Mouse (Mus musculus) limb, embryonic 12.5 days (tissue): ENCODE measurements around the gene Ngef. TPM values are rescaled to one million over a fixed set of nuclear protein-coding genes. Genes with fewer than 3 reads are reported as not detected.

Experiments
- ATAC-seq: fragments of 200-750 bp; cut with Nextera tagmentation; 2 replicates; pipeline ENCODE4 v1.8.0; 2017; ENCODE audit warnings: low read depth, moderate TSS enrichment; ENCODE audit not compliant: insufficient number of reproducible peaks, insufficient read depth, low FRiP score, low TSS enrichment
- H3K27ac ChIP-seq: fragments of 300-500 bp; sonication (generic); 2 replicates; pipeline ENCODE4 v1.5.1; 2016; ENCODE audit warnings: mild to moderate bottlenecking, moderate library complexity
- H3K27me3 ChIP-seq: fragments of 300-500 bp; sonication (generic); 2 replicates; pipeline ENCODE4 v1.6.1; 2016; ENCODE audit warnings: mild to moderate bottlenecking, moderate library complexity
- H3K36me3 ChIP-seq: fragments of 300-500 bp; sonication (generic); 2 replicates; pipeline ENCODE4 v1.6.1; 2016; ENCODE audit warnings: mild to moderate bottlenecking, moderate library complexity
- H3K4me1 ChIP-seq: fragments of 300-500 bp; sonication (generic); replicated peaks from 2 replicates; pipeline ENCODE4 v1.6.1; 2016
- H3K4me2 ChIP-seq: fragments of 300-500 bp; sonication (generic); 2 replicates; pipeline ENCODE4 v1.6.1; 2016; ENCODE audit warnings: mild to moderate bottlenecking, moderate library complexity
- H3K4me3 ChIP-seq: fragments of 300-500 bp; sonication (generic); replicated peaks from 2 replicates; pipeline ENCODE4 v1.5.1; 2016; ENCODE audit warnings: mild to moderate bottlenecking
- H3K9ac ChIP-seq: fragments of 300-500 bp; sonication (generic); replicated peaks from 2 replicates; pipeline ENCODE4 v1.6.1; 2016; ENCODE audit warnings: mild to moderate bottlenecking, moderate library complexity
- H3K9me3 ChIP-seq: fragments of 300-500 bp; sonication (generic); 2 replicates; pipeline ENCODE4 v1.6.1; 2016; ENCODE audit warnings: mild to moderate bottlenecking, moderate library complexity
- whole genome bisulfite sequencing: fragments of 180-500 bp; shearing (Covaris S2); methylation state at CpG from one replicate; pipeline ENCODE4 v1.1.7; 2016; 5-methylcytosine and 5-hydroxymethylcytosine counted together
- polyA plus RNA-seq: library from polyadenylated mRNA; unstranded; fragments of >200 nt; fragmentation: Nextera tagmentation; extraction: Ambion mirVana; gene quantifications from 2 replicates; pipeline ENCODE4 v1.2.1, GENCODE M21; 2016

The Ngef gene
- polyA plus RNA-seq, 1 experiment from 2014 or later = 0.21 TPM

DNA sequence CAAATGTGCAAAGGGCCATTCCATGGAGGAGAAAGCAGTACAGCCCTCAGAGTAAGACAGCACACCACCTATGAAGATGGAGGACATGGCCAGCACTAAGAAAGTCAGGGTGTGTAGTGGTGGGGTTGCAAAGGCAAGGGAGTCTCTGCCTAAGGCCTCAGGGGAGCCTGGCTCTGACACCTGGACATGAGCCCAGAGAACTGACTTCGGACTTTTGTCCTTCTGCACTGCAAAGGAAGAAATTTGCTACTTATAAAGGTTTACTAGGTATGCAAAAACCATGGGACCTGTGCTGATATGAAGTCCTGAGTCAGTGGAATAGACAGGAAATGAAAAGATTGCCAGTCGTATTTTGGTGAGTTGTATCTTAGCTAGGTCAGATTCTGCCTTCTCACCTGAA is 28.1 kb upstream of the Ngef start:
- H3K4me1 ChIP-seq = no peaks in the 10 kb centered on the region
- no peak overlapping the region for H3K4me2 ChIP-seq
- H3K27ac ChIP-seq = no peak overlapping the region
- 76% methylated on average over 2 of the region's 2 CpGs for WGBS
- H3K4me3 ChIP-seq = no peak overlapping the region
- ATAC-seq = no peak
- H3K9me3 ChIP-seq = no peaks in the 10 kb centered on the region
- H3K36me3 ChIP-seq = no peaks in the 10 kb centered on the region
- H3K27me3 ChIP-seq = no peaks in the 10 kb centered on the region
- H3K9ac ChIP-seq = no peak overlapping the region

DNA sequence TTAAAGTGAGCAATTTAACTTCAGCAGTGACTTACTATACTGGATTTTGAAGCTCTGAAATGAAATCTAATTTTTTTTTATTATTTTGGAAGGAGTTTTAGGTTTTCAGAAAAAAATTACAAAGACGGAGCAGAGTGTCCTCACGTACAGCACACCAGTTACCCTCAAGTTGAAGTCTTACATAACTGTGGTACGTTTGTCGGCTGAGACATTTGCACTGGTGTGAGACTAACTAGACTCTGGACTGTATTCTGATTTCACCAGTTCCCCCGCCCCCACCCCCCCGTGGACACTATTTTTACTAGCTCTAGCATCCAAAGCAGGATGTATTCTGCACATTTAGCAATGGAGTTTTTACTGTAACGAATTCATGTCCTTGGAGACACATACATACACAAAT is 26.9 kb upstream of the Ngef start:
- Histone ChIP-seq H3K27ac (no peak overlapping the region), H3K4me1 (no peaks in the 10 kb centered on the region), H3K4me3 (no peak overlapping the region), H3K36me3 (no peaks in the 10 kb centered on the region), H3K9me3 (no peaks in the 10 kb centered on the region), H3K9ac (no peak overlapping the region), H3K4me2 (no peak overlapping the region), H3K27me3 (no peaks in the 10 kb centered on the region)
- no peak for ATAC-seq
- WGBS = 79% methylated on average over 7 of the region's 7 CpGs

DNA sequence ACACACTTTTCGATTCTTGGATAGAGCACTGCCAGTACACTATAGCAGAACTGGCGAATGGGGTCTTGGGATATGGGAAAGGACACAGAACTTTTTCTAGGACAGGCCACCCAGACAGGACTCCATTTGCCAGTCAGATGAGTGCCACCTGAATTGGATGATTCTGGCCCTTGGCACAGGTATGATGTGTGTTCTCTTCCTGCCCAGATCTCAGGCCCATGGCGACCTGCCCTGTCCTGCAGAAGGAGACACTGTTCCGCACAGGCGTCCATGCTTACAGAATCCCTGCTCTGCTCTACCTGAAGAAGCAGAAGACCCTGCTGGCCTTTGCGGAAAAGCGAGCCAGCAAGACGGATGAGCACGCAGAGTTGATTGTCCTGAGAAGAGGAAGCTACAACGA is 21.0 kb upstream of the Ngef start:
- no peak for ATAC-seq
- no peaks in the 10 kb centered on the region for H3K27me3 ChIP-seq
- 92% methylated on average over 10 of the region's 10 CpGs for WGBS
- no peak overlapping the region for H3K9ac ChIP-seq
- H3K36me3 ChIP-seq = no peaks in the 10 kb centered on the region
- no peak overlapping the region for H3K4me3 ChIP-seq
- H3K4me2 ChIP-seq = no peak overlapping the region
- H3K9me3 ChIP-seq = no peaks in the 10 kb centered on the region
- H3K4me1 ChIP-seq = no peaks in the 10 kb centered on the region
- no peak overlapping the region for H3K27ac ChIP-seq

DNA sequence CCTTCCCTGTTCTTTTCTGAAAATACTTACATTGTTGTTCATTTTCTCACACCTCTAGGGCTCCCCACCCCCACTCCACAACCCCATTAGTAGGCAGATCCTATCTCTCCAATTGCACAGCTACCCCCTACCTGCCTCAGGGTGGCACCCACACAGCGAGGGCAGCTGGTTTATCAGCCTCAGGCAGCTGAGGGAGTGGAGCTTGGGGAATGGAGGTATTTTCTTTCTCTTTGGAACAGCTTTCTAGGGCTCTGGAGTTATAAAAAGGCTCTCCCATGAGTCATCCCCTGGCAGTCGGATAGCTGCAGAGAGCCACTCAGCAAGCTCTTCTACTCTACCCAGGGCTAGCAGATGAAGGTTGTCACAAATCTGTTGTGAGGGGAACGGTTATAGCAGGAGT is 20.6 kb upstream of the Ngef start:
- no peak overlapping the region for H3K4me3 ChIP-seq
- no peak overlapping the region for H3K9ac ChIP-seq
- H3K27me3 ChIP-seq = no peaks in the 10 kb centered on the region
- no peak for ATAC-seq
- no peaks in the 10 kb centered on the region for H3K4me1 ChIP-seq
- H3K27ac ChIP-seq = no peak overlapping the region
- H3K4me2 ChIP-seq = no peak overlapping the region
- H3K36me3 ChIP-seq = no peaks in the 10 kb centered on the region
- WGBS = 79% methylated on average over 3 of the region's 3 CpGs
- no peaks in the 10 kb centered on the region for H3K9me3 ChIP-seq

DNA sequence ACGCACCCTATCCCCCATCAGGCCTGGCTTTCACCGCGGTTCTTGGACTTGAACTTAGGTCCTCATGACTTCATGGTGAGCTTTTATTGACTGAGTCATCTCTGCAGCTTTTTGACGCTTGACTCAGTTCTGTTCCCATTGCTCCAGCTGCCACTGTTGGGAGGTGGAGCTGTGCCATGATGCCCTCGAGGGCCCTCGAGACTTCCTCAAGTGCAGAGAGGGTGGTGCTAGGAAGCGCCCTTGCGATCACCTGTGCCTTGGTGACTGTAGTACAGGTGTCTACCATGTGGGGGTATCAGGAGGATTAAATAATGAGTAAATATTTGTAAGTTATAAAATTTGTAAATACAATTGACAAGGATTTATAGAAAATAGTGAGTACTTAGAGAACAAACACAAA is 16.3 kb upstream of the Ngef start:
- no peak overlapping the region for H3K4me2 ChIP-seq
- no peaks in the 10 kb centered on the region for H3K9me3 ChIP-seq
- no peak for ATAC-seq
- no peak overlapping the region for H3K4me3 ChIP-seq
- H3K27me3 ChIP-seq = no peaks in the 10 kb centered on the region
- H3K4me1 ChIP-seq = no peaks in the 10 kb centered on the region
- H3K36me3 ChIP-seq = no peaks in the 10 kb centered on the region
- 89% methylated on average over 8 of the region's 8 CpGs for WGBS
- H3K27ac ChIP-seq = no peak overlapping the region
- no peak overlapping the region for H3K9ac ChIP-seq

DNA sequence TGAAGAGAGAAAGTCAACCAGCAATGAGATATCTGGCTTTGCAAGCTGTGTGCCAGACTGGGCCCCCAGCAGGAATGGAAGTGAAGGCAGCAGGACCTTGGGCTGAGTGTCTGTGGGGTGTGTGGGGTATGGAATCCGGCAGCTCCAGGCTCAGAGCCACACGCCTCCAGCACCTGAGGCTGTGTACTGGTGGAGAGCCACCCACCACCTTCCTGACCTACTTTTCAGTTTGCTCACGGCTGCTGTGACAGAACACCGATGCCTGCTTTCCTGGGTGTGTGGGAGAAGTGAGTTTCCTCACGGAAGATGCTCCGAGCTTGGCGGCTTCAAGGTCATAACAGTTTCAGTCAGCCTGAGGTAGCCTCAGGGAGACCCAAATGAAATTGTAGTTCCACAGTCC is 15.5 kb upstream of the Ngef start:
- Histone ChIP-seq H3K4me1 (no peaks in the 10 kb centered on the region), H3K4me3 (no peak overlapping the region), H3K27me3 (no peaks in the 10 kb centered on the region), H3K36me3 (no peaks in the 10 kb centered on the region), H3K4me2 (no peak overlapping the region), H3K9ac (no peak overlapping the region), H3K9me3 (no peaks in the 10 kb centered on the region), H3K27ac (no peak overlapping the region)
- WGBS = 88% methylated on average over 7 of the region's 7 CpGs
- no peak for ATAC-seq

DNA sequence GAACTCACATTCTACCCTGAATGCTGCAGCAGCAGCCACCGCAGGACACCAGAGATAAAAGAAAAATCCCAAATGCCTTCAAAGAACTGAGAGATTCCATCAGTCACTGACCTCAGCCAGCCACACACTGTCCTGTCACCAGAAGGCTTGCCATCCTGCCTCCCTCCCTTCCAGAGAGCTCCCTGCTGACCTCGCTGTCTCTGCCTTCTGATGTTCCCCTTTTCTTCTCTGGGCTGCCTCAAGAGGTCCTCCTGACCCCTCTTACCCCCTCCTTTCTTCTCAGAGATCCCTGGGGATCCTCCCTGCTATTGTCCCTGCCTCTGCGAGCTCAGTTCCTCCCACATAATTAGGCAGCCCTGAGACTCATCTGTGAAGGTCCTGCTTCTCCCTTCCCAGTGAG is 7.2 kb upstream of the Ngef start:
- Histone ChIP-seq H3K9ac (no peak overlapping the region), H3K4me3 (no peak overlapping the region), H3K9me3 (no peaks in the 10 kb centered on the region), H3K4me2 (no peak overlapping the region), H3K4me1 (no peaks in the 10 kb centered on the region), H3K27me3 (no peaks in the 10 kb centered on the region; the same call in 1 of the 2 replicates), H3K27ac (no peak overlapping the region), H3K36me3 (no peaks in the 10 kb centered on the region)
- ATAC-seq = no peak
- 6% methylated on average over 3 of the region's 3 CpGs for WGBS

DNA sequence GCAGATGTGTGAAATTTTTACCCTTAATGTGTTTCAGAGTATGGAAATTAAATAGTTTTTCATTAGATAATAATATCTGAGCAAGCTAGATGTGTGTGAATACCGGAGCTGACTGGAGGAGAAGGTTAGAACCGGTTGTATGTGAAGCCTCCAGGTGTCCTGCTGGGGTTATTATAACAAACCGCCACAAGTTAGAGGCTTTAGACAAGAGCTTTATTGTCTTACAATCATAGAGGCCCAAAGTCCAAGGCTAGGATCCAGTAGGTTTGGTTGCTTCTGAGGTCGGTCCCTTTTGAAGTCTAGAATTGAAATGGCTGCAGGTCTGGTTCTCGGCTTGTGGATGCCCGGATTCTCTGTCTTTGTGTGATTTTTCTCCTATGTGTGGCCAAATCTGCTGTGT is 5.3 kb upstream of the Ngef start:
- H3K27ac ChIP-seq = no peak overlapping the region
- no peak for ATAC-seq
- no peaks in the 10 kb centered on the region; the same call in 1 of the 2 replicates for H3K27me3 ChIP-seq
- H3K4me3 ChIP-seq = no peak overlapping the region
- H3K9ac ChIP-seq = no peak overlapping the region
- no peaks in the 10 kb centered on the region for H3K9me3 ChIP-seq
- 87% methylated on average over 6 of the region's 6 CpGs for WGBS
- H3K36me3 ChIP-seq = no peaks in the 10 kb centered on the region
- peaks cover 3% of the 10 kb centered on the region; the same call in 1 of the 2 replicates for H3K4me1 ChIP-seq
- H3K4me2 ChIP-seq = no peak overlapping the region

DNA sequence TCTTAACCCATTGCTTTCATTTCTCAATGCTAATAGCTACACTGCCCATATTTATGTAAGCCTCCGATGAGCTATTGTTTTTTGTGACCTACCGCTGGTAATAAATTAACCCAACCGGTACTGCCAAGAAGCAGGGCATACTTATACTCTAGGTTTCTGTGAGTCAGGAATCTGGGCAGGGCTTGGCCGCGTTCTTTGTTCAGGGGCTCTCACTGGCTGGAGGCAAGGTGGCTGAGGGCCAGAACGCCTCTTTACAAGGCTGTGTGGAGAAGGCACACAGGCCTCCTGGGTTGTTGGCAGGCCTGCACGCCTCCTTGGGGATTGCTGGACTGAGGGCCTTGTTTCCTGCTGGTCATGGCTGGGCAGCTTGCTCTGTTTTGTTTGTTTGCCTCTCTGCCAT is 1.1 kb upstream of the Ngef start:
- ATAC-seq = no peak
- H3K27me3 ChIP-seq = no peaks in the 10 kb centered on the region
- H3K27ac ChIP-seq = no peak overlapping the region
- no peak overlapping the region for H3K4me2 ChIP-seq
- H3K4me3 ChIP-seq = no peak overlapping the region
- no peak overlapping the region for H3K9ac ChIP-seq
- H3K36me3 ChIP-seq = no peaks in the 10 kb centered on the region
- H3K9me3 ChIP-seq = no peaks in the 10 kb centered on the region
- peaks cover 8% of the 10 kb centered on the region for H3K4me1 ChIP-seq
- WGBS = 66% methylated on average over 7 of the region's 7 CpGs

DNA sequence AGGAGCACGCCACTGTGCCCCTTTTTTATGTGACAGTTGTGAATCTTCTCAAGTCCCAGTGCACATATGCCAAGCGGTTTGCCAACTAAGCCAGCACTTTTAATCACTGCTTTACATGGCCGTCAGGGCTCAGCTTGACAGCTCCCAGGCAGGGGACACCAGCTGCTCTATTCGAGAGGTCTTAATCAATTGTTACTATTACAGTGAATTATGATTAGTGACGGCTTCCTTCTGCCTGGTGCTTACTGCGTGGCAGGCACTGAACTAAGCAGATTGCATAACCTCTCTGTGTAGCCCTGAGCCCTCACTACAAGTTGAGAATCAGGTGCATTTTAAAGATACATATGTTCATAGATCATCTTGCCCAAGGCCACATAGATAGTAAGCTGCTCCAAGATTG is 683 bp upstream of the Ngef start:
- H3K4me3 ChIP-seq = no peak overlapping the region
- no peak overlapping the region for H3K4me2 ChIP-seq
- ATAC-seq = no peak
- 55% methylated on average over 6 of the region's 6 CpGs for WGBS
- no peak overlapping the region for H3K9ac ChIP-seq
- H3K27ac ChIP-seq = no peak overlapping the region
- no peaks in the 10 kb centered on the region for H3K27me3 ChIP-seq
- H3K4me1 ChIP-seq = peaks cover 8% of the 10 kb centered on the region
- H3K9me3 ChIP-seq = no peaks in the 10 kb centered on the region
- no peaks in the 10 kb centered on the region for H3K36me3 ChIP-seq

DNA sequence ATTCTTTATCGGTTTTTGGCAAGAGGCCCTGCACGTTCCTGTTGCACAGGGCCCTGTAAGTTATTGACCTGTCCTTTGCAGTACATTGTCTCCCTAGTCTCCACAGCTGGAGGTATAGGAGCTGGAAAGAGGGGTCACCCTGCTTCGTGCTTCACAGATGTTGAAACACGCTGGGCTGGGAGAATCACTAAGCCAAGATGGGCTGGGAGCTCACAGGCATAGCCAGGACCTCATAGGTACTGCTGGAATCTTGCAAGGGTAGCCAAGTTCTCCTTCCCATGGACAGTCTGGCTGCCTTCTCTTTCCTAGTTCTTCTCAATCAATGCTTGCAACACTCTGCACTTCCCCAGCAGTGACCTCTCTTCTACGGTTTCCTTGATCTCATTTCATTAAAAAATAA is 409 bp downstream of the Ngef start:
- Histone ChIP-seq H3K27me3 (no peaks in the 10 kb centered on the region; the same call in 1 of the 2 replicates), H3K4me1 (peaks cover 8% of the 10 kb centered on the region), H3K9me3 (no peaks in the 10 kb centered on the region), H3K27ac (no peak overlapping the region), H3K36me3 (no peaks in the 10 kb centered on the region), H3K4me2 (no peak overlapping the region), H3K4me3 (no peak overlapping the region), H3K9ac (no peak overlapping the region)
- 75% methylated on average over 5 of the region's 5 CpGs for WGBS
- no peak for ATAC-seq

DNA sequence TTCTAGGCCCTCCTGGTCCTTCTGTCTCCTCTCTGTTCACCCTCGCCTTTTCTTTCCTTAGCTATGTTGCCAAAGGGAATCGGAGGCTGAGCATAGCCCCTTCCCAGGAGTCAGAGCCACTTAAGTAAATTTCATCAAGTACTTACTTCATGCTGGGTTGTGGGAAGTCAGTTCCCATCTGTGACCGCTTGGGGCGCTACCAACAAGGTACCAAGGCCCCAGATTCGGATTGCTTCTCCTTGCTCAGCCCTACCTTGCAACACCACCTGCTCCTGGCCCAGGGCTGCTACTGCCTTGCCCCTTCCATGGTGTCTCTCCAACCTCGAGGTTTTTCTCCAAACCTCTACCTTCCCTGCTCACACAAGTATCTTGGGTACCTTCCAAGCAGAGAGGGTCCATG is 5.3 kb downstream of the Ngef start:
- no peak overlapping the region for H3K9ac ChIP-seq
- H3K9me3 ChIP-seq = no peaks in the 10 kb centered on the region
- WGBS = 43% methylated on average over 6 of the region's 6 CpGs
- no peak overlapping the region for H3K4me2 ChIP-seq
- H3K4me1 ChIP-seq = no peaks in the 10 kb centered on the region
- ATAC-seq = no peak
- H3K27ac ChIP-seq = no peak overlapping the region
- H3K27me3 ChIP-seq = peaks cover 8% of the 10 kb centered on the region; the same call in 1 of the 2 replicates
- H3K4me3 ChIP-seq = no peak overlapping the region
- no peaks in the 10 kb centered on the region for H3K36me3 ChIP-seq
